Mouse (Mus musculus): ENCODE data around the gene Zdhhc19. TPM values are rescaled to one million over a fixed set of nuclear protein-coding genes. Genes with fewer than 3 reads are reported as not detected.

The Zdhhc19 gene
- total and polyA plus RNA-seq, 3 experiments = not detected

- DNase-seq = no peak
Observed at GRCm38 (mm10) chr16:32550487-32550886, 54.4 kb downstream of the Zdhhc19 start.

GRCm38 (mm10) chr16:32551346-32551747, 55.3 kb downstream of the Zdhhc19 start:
- DNase-seq = peak; percentile 45

DNA sequence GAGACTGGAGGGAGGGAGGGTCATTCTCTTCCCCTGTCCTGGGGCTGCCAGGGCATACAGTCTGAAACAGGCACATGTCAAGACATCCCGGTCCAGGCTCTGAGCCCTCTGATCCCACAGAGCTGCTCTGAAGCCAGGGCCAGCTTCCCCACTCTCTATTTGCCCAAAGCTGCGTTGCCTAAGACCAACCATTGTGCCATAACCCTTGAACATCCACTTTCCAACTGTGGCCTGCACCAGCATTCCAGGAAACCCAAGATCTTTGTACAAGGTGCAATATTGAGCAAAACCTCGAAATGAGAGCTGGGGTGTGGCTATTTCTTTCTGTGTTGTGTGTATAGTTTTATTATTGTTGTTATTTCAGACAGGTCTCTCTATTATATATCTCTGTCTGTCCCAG, 59.5 kb downstream of the Zdhhc19 start:
- peak; percentile 37 for DNase-seq

- DNase-seq = no peak
Observed at GRCm38 (mm10) chr16:32559493-32559892, 63.4 kb downstream of the Zdhhc19 start.

- DNase-seq = no peak
Observed at GRCm38 (mm10) chr16:32563056-32563793, 67.2 kb downstream of the Zdhhc19 start.

DNA sequence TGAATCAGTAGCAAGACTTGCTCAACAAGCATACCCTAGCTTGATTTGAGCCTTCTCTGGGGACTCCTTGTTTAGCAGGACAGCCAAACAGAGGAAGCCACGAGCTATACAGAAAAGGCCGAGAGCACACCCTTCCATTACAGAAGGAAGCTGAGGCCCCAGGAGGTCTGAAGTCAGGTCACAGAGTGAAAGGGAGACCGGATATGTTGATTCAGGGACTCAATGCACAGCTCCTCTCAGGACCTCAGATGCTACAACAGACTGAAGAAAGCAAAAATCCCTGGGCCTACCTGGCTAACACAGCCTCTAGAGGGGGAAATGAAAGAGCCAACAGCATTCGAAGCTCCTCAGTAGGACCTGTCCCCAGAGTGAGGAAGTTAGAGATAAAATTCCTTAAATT, 71.2 kb downstream of the Zdhhc19 start:
- DNase-seq = no peak

DNA sequence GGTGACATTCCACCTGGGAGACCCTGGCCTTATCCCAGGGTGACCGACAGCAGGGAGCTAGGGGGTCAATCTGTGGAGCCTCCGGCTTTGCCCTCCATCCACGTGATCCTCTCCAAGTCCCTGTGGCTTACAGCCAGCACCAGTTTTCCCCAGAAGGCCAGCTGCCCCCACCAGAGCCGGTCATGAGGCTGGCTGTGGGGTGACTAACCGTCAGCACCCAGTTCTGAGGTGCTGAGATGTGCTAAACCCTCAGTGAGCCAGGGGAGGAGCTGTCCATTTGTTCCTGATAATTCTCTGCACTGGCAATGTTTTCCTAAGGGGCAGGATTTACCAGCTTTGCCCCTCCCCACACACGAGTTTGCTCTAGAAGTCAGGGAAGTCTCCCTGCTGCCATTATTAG, 72.3 kb downstream of the Zdhhc19 start:
- DNase-seq = no peak

GRCm38 (mm10) chr16:32570042-32570441, 74.0 kb downstream of the Zdhhc19 start:
- DNase-seq = no peak

GRCm38 (mm10) chr16:32572528-32572927, 76.5 kb downstream of the Zdhhc19 start:
- DNase-seq = no peak

GRCm38 (mm10) chr16:32586482-32586881, 90.4 kb downstream of the Zdhhc19 start:
- no peak for DNase-seq

DNA sequence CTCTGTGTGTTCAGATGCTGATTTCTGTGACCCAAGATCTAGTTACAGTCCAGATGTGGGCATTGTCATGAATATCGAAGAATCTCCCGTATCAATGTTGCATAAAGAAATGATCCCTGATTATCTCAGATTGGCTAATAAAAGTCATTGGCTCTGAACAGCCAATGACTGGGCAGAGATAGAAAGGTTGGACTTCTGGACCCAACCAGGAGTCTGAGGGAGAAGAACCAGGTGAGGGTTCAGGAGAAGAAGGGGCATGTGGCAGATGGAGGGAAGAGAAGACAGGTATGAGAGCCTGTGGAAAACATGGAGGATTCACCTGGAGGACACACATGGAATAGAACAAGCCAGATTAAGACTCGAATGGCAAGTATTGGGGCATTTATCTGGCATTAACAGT, 92.5 kb downstream of the Zdhhc19 start:
- no peak for DNase-seq

DNA sequence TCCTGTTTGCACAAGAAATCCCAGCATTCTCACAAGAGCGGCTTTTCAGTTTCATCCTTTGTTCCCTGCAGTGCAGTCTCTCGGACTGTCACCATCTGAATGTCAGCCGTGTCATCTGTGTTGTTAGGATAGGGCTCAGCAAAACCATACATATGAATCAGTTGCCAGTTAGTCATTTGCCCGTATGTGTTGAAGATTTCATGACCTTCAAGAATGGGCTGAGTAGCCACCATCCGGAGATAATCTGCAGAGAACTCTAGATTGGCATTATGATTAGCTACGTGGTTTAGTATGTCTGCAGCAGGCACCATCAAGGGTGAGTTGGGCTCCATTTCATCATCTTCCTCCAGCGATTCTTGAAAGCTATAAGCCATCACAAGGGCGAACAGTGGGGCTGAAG, 95.5 kb downstream of the Zdhhc19 start:
- no peak for DNase-seq

DNA sequence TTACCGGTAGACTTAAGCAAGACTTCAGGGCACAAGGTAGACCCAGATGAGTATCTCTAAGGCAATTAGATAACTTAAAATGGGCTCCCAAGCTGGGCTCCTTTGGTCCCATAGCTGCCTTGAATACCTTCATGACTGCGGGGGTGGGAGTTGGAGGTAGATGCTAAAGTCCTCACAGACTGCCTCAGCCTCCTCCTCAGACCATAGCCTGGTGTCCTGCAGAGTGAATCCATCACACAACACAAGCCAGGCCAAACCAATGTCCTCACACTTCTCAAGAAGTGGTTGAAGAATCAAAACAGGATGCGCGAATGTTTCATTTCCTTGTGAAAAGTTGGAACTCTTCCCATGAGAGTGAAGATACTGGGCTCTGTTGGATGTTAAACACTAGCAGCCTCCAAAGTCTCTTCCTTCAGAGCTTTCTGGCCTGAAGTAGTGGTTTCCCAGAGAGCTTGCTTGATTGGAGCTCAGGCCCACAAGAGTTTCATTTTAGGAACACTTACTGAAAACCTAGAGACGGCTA, 97.3 kb downstream of the Zdhhc19 start:
- no peak for DNase-seq

DNA sequence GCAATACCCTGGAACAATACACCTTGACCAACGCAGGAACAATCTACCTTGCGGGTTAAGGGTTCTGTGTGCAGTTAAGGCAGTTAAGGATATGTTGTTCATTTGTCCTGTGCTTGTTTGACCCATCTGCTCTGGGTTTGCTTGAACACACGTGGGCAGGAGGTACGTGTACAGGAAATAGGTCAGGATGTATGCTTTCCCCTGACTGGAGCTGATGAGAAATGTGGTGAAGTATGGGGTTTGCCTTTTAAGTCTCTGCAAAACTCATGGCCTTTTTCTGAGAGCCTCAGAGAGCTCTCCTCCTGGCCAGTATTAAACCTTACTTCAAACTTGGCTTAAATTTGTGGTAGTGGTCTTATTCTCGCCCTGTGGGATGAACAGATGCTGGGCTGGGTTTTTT, 97.9 kb downstream of the Zdhhc19 start:
- DNase-seq = no peak

DNA sequence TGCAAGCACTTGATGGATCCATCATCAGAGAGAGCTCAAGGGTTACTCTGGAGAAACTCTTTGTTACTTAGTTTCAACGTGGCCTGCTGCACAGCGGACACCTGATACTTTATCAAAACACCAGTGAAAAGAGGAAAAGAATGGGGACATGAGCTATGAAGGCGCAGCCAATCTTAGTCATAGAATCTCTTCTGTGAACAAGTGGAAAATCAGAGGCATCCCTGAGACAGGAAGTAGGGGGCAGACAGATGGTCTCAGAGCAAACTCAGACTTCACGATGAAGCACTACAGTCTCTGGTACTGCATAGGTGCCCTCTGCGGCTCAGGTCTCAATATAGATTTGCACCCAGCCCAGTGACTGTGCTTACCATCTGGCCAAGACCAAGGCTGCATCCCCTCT, 98.6 kb downstream of the Zdhhc19 start:
- no peak for DNase-seq

DNA sequence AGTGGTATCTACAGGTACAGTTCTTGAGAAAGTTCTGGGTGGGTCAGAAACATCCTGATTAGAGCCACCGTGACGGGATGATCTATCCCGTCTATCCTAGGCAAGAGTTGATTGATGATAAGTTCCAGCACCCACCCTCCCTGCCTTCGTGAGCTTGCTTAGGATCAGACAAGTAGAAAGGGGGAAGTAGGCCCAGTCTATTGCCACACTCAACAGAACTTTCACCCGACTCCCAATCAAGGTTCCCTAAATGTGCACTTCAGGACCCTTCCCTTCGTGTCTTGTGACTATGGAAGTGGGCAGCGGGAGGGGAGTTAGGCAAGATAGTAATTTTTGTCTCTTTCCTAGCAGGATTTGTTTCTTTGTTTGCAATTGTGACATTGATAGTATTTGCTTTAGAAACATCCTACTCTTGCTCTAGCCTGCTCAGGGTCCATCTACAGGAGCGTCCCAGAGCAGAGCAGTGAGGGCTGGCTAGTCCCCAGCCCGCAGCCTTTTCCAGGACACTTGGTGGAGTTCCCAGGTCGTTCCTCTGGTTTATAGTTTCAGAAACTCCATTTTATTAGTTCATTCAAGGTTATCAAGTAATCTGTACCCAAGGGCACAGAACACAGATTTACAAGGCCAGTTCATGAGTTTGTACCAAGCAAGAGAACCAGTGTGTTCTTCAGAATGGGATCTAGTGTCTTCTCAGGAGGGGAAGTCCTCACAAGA, 99.2 kb downstream of the Zdhhc19 start:
- peak; percentile 55 for DNase-seq

- DNase-seq = peak; percentile 79
Observed at GRCm38 (mm10) chr16:32597909-32598381, 101.9 kb downstream of the Zdhhc19 start.

GRCm38 (mm10) chr16:32599151-32599550, 103.1 kb downstream of the Zdhhc19 start:
- peak; percentile 21 for DNase-seq

DNA sequence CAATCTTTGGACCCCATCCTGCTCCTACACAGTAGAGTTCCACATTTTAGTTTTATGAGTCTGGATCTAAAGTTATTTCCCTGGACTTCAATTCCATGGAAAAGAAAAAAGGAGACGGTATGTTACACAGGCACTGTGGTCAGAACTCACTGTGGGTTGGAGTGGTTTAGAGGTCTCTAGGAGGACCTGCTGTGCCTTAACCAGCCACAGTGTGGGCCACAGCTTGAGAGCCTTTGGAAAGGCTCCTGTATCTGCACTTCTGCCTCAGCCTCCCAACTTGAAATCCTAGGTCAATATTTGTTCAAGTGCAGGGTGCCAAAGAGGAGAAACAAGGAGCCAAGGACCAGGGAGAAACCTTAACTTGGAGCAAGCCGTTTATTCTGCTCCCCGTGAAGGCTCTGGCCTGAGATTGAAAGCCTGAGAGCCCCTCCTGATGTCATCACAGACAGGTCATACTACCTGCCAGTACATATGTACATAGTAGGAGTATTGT, 106.2 kb downstream of the Zdhhc19 start:
- no peak for DNase-seq

GRCm38 (mm10) chr16:32607562-32608343, 111.7 kb downstream of the Zdhhc19 start:
- DNase-seq = no peak

GRCm38 (mm10) chr16:32608344-32608711, 112.3 kb downstream of the Zdhhc19 start:
- DNase-seq = no peak

DNA sequence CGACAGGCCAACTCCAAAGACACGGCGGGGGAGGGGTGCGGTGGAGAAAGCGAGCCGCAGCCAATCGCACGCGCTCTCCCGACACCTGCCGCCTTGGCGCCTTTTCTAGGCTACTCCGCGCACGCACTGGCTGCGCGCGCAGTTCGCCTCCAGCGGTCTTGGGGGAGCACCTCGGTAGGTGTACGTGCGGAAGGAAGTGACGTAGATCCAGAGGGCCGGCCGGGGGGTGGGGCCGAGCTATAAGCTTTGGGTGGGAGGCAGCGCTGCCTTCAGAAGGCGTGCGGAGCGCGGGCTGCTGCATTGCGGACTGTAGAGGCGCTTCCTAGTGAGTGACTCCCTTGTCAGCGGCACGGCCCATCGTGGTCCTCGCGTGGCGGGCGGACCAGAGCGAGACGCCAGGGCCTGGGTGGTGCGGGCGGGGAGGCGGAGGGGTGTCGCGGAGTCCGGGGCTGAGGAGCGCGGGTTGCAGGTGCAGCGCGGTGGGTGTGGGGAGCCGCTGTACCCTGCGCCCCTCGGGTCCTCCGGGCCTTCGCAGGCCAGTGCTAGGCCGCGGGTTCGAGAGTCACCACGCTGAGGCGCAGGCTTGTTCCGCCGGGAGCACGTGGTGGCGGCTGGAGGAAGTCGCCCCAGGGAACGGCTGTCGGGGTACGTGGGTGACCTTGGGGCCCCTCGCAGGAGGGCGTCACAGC, 112.8 kb downstream of the Zdhhc19 start, which contains the start of gene Tfrc:
Gene Tfrc (plus strand): TSS at position 209 of the 689 bp plus-strand sequence.
- DNase-seq = peak; percentile 98

Measured in adrenal gland, adult 2 months (tissue).